Mouse (Mus musculus): ENCODE results near the gene Actr8. TPM values are rescaled to one million over a fixed set of nuclear protein-coding genes. Genes with fewer than 3 reads are reported as not detected.

Gene Actr8
- 63.4 TPM for polyA plus RNA-seq (2021)

DNA sequence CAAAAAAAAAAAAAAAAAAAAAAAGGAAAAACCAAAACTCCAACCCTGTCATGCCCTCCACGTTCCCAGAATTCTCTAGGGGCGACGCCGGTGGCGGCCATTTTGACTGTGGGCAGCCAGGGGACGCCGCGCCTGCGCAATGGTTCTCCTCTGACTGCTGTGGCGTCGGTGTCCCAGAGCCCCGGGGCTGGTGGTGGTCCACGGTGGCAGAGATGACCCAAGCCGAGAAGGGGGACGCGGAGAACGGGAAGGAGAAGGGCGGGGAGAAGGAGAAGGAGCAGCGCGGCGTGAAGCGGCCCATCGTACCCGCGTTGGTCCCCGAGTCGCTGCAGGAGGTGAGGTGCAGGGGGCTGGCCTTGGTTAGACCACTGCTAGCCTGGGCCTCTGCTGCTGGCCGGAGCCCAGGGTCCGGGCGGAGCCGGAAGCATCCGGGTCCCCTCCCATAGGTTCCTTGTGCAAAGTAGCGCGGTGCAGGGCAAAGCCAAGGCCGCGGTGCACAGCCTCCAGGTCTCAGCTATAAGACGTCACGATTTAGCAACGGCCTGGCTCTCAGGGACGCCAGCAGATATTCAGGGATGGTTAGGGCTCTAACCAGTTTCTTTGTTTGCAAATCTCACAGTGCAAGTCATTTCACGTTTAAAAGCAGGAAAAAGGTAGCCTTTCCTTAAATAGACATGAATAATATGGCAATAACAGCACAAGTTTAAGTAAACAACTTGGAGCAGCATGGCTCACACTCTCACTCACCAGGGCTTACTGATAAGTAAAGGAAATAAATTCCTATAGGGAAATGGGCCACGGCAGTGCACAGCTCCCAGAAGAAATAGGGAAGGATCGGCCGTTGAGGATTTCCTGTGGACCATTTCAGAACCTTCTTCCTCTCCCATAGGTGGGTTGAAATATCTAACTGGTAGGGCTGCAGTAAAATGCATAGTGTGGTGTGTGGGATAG is at the start of gene Actr8:
Actr8 (plus strand) TSS at position 84 of the 951 bp plus-strand sequence.
- H3K27me3 ChIP-seq: no peaks in the 10 kb centered on the region
- ATAC-seq (peak; percentile 96), DNase-seq (ENCODE audit: low read depth, low spot score) (no peak)
- no peak for TF ChIP-seq CTCF (IDR thresholded peaks at IDR 0.05)
- ChIA-PET POLR2A (interaction anchor here (0.5 to 1.2 kb wide), 7 partner anchors 9 to 1994 kb away, joined by 3 to 7 read pairs (median 3); no protein-coding TSS in a partner anchor), CTCF (interaction anchor here (1.0 to 1.8 kb wide), 2 partner anchors 12 to 481 kb away, joined by 3 to 4 read pairs; no protein-coding TSS in a partner anchor)
- in situ Hi-C loops (cut with MboI; ENCODE audit: low pct_unique_long_range_greater_than_20kb): loop anchor here (25.0 kb wide), 1 partner anchor 684 kb away; the partner anchor contains the start of gene Rft1

DNA sequence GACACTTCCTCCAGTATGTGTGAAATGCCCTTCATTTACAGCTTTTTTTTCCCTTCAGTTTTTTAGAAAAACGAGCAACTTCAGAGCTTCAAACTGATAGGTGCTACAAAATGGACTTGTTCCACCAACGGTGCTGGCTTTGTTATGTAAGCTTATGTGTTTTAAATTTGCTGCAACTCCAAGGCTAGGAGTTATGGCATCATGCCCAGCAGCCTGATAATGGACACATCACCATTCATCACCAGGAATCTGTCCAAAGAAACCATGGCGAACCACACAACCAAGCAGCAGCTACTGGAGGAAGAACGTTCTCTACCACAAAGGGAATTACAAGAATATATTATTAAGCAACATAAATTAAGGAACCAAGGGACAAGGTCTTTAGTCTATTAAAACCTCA is 49.2 kb upstream of the Actr8 start:
- no peak for DNase-seq (ENCODE audit: low read depth, low spot score)
- ATAC-seq: no peak
- H3K27me3 ChIP-seq: peaks cover 12% of the 10 kb centered on the region
- no peak for TF ChIP-seq CTCF (IDR thresholded peaks at IDR 0.05)
- POLR2A ChIA-PET: no interaction called here
- CTCF ChIA-PET: no interaction called here
- in situ Hi-C loops (cut with MboI; ENCODE audit: low pct_unique_long_range_greater_than_20kb): loop anchor here (25.0 kb wide), 3 partner anchors 217 to 817 kb away; partner anchors contain the start of gene Cacna2d3

DNA sequence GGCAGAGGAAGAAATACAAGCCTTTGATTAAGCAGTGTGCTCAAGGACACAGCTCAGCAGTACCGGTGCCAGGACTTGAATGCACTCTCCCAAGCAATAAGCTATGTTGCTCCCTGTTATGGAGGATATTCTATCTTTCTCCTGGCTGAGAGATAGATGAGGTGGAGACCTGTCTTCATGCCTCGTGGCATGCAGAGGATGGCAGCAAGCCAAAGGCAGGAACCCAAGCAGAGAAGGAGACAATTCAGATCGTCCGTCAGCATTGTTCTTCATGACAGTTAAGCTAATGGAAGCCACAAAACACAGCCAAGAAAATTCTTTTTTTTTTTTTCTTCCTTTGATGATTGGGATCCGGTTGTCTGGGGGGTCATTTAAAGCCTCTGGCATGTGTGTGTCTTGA is 42.6 kb upstream of the Actr8 start:
- ATAC-seq (no peak), DNase-seq (ENCODE audit: low read depth, low spot score) (no peak)
- TF ChIP-seq CTCF (IDR thresholded peaks at IDR 0.05): no peak
- ChIA-PET CTCF (no interaction called here), POLR2A (no interaction called here)
- H3K27me3 ChIP-seq: peaks cover 13% of the 10 kb centered on the region
- in situ Hi-C loops (cut with MboI; ENCODE audit: low pct_unique_long_range_greater_than_20kb): loop anchor here (25.0 kb wide), 3 partner anchors 223 to 823 kb away; partner anchors contain the start of gene Cacna2d3

DNA sequence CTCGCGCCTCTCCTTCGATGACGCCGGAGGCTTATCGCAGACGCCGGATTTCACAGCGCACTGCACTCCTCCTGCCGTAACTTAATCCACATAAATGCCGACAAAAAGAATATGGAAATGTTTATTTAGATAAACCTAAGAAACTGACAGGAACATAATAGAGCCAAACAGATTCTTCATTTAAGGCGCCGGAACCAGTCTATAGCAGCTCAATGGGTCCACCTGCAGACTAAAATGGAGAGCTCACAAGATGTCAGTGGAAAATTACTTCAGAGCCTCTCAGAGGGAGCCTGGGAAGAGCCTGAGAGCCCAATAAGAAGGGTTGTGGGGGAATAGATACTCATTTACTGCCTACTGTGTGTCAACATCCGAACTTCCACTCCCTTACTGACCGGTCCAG is 40.7 kb upstream of the Actr8 start:
- peaks cover 25% of the 10 kb centered on the region for H3K27me3 ChIP-seq
- POLR2A ChIA-PET: no interaction called here
- CTCF ChIA-PET: no interaction called here
- no peak for ATAC-seq
- TF ChIP-seq CTCF (IDR thresholded peaks at IDR 0.05): no peak
- DNase-seq (ENCODE audit: low read depth, low spot score): no peak
- in situ Hi-C loops (cut with MboI; ENCODE audit: low pct_unique_long_range_greater_than_20kb): loop anchor here (25.0 kb wide), 3 partner anchors 225 to 825 kb away; partner anchors contain the start of gene Cacna2d3

DNA sequence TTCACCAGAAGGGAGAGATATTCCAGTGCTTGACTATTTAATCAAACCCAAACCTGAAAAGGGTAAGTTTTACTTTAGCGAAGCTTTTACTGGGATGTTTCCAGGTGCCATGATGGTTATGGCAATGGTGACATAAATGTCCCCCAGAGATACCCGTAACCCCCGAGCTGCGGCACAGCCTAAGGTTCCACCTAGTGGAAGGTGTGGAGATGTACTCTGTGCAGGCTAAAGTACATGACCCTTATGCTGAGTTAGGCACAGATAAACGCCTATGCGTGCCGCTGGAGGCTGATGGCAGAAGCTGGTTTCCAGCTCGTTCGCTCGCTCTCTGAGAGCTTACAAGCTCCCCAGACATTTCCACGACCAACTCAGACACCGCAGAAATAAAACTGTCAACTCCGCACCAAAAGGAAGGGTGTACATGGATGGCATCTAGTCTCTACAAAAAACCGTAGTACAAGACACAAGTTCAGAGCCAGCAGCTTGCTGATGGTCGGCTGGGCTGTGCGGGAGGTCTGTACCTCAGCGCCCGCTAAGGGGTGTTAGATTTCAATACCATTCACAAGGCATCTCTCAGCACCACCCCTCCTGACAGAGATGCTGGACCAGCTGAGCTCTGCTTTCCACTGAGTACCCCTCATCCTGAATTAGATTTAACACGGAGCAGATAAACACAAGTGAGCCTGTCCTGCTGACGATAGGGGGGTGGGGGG is 38.4 kb upstream of the Actr8 start:
- TF ChIP-seq CTCF (IDR thresholded peaks at IDR 0.05): no peak
- POLR2A ChIA-PET: no interaction called here
- CTCF ChIA-PET: no interaction called here
- DNase-seq (ENCODE audit: low read depth, low spot score) (no peak), ATAC-seq (no peak)
- in situ Hi-C loops (cut with MboI; ENCODE audit: low pct_unique_long_range_greater_than_20kb): loop anchor here (25.0 kb wide), 3 partner anchors 227 to 827 kb away; partner anchors contain the start of gene Cacna2d3
- H3K27me3 ChIP-seq: peaks cover 25% of the 10 kb centered on the region

- POLR2A ChIA-PET: no interaction called here
- CTCF ChIA-PET: no interaction called here
- in situ Hi-C loops (cut with MboI; ENCODE audit: low pct_unique_long_range_greater_than_20kb): loop anchor here (25.0 kb wide), 3 partner anchors 228 to 828 kb away; partner anchors contain the start of gene Cacna2d3
- DNase-seq (ENCODE audit: low read depth, low spot score): no peak
- ATAC-seq: no peak
- peaks cover 31% of the 10 kb centered on the region for H3K27me3 ChIP-seq
- TF ChIP-seq CTCF (IDR thresholded peaks at IDR 0.05): no peak
Observed at GRCm38 (mm10) chr14:29940313-29940812, 37.8 kb upstream of the Actr8 start.

- POLR2A ChIA-PET: no interaction called here
- peak; percentile 69 for TF ChIP-seq CTCF (IDR thresholded peaks at IDR 0.05)
- no peak for DNase-seq (ENCODE audit: low read depth, low spot score)
- peaks cover 37% of the 10 kb centered on the region for H3K27me3 ChIP-seq
- in situ Hi-C loops (cut with MboI; ENCODE audit: low pct_unique_long_range_greater_than_20kb): loop anchor here (25.0 kb wide), 3 partner anchors 229 to 829 kb away; partner anchors contain the start of gene Cacna2d3
- no peak for ATAC-seq
- CTCF ChIA-PET: no interaction called here
Observed at GRCm38 (mm10) chr14:29940877-29941276, 37.3 kb upstream of the Actr8 start.

GRCm38 (mm10) chr14:29946761-29947309 is 31.3 kb upstream of the Actr8 start:
- in situ Hi-C loops (cut with MboI; ENCODE audit: low pct_unique_long_range_greater_than_20kb): loop anchor here (25.0 kb wide), 3 partner anchors 235 to 835 kb away; partner anchors contain the start of gene Cacna2d3
- ChIA-PET CTCF (no interaction called here), POLR2A (no interaction called here)
- H3K27me3 ChIP-seq: peaks cover 29% of the 10 kb centered on the region
- ATAC-seq: no peak
- no peak for TF ChIP-seq CTCF (IDR thresholded peaks at IDR 0.05)
- DNase-seq (ENCODE audit: low read depth, low spot score): no peak

DNA sequence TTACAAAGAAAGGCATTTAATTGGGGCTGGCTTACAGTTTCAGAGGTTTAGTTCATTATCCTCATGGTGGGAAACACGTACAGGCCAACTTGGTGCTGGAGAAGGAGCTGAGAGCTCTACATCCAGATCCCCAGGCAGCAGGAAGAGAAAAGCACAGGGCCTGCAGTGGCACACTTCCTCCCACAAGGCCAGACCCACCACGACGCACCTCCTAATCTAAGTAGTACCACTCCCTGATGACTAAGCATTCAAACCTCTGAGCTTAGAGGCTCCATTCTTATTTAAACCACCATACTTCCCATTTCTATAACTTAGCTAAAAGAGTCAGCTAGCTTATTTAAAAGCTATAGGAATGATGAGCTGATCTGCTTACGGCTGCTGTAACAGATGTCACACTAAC is 27.3 kb upstream of the Actr8 start:
- peaks cover 21% of the 10 kb centered on the region for H3K27me3 ChIP-seq
- ChIA-PET POLR2A (no interaction called here), CTCF (no interaction called here)
- DNase-seq (ENCODE audit: low read depth, low spot score): no peak
- ATAC-seq: no peak
- in situ Hi-C loops (cut with MboI; ENCODE audit: low pct_unique_long_range_greater_than_20kb): no loop called here
- no peak for TF ChIP-seq CTCF (IDR thresholded peaks at IDR 0.05)

GRCm38 (mm10) chr14:29957393-29957792 is 20.7 kb upstream of the Actr8 start:
- in situ Hi-C loops (cut with MboI; ENCODE audit: low pct_unique_long_range_greater_than_20kb): no loop called here
- DNase-seq (ENCODE audit: low read depth, low spot score) (no peak), ATAC-seq (no peak)
- H3K27me3 ChIP-seq: peaks cover 14% of the 10 kb centered on the region
- ChIA-PET POLR2A (no interaction called here), CTCF (no interaction called here)
- no peak for TF ChIP-seq CTCF (IDR thresholded peaks at IDR 0.05)

Measured in Patski (cell line).